Mouse (Mus musculus) midbrain, embryonic 11.5 days (tissue): ENCODE measurements around the gene Dynlt1b. TPM values are rescaled to one million over a fixed set of nuclear protein-coding genes. Genes with fewer than 3 reads are reported as not detected.
A peak's percentile ranks its signal among the peaks of the same experiment; 100 is the strongest.
"Not testable (repeated sequence)": the region's sequence is repeated elsewhere in the genome, so short reads cannot be mapped to it uniquely, and the experiment has no call there.

Experiments used
- ATAC-seq: fragments of 200-750 bp; cut with Nextera tagmentation; 2 replicates; pipeline ENCODE4 v1.8.0; 2017; ENCODE audit warnings: moderate TSS enrichment, moderate library complexity; ENCODE audit not compliant: low FRiP score
- DNase-seq: peaks from one replicate; pipeline ENCODE4 v3.0.0; 2015; ENCODE audit warnings: low spot score; ENCODE audit errors: missing footprints
- H3K27ac ChIP-seq: fragments of 300-500 bp; sonication (generic); 2 replicates; pipeline ENCODE4 v1.5.1; 2014; ENCODE audit warnings: low read depth, low read length
- H3K27me3 ChIP-seq: fragments of 300-500 bp; sonication (generic); 2 replicates; pipeline ENCODE4 v1.6.1; 2014; ENCODE audit warnings: mild to moderate bottlenecking, low read length, moderate library complexity, mixed read lengths; ENCODE audit not compliant: control insufficient read depth, insufficient read depth
- H3K36me3 ChIP-seq: fragments of 300-500 bp; sonication (generic); 2 replicates; pipeline ENCODE4 v1.6.1; 2014; ENCODE audit warnings: mild to moderate bottlenecking, low read length, moderate library complexity, mixed read lengths; ENCODE audit not compliant: control insufficient read depth, insufficient read depth
- H3K4me1 ChIP-seq: fragments of 300-500 bp; sonication (generic); 2 replicates; pipeline ENCODE4 v1.6.1; 2014; ENCODE audit warnings: low read length; ENCODE audit not compliant: control insufficient read depth, insufficient read depth
- H3K4me2 ChIP-seq: fragments of 300-500 bp; sonication (generic); 2 replicates; pipeline ENCODE4 v1.6.1; 2014; ENCODE audit warnings: mild to moderate bottlenecking, moderate library complexity
- H3K4me3 ChIP-seq: fragments of 300-500 bp; sonication (generic); 2 replicates; pipeline ENCODE4 v1.5.1; 2014; ENCODE audit warnings: low read depth, low read length
- H3K9ac ChIP-seq: fragments of 300-500 bp; sonication (generic); 2 replicates; pipeline ENCODE4 v1.6.1; 2014; ENCODE audit warnings: low read length
- H3K9me3 ChIP-seq: fragments of 300-500 bp; sonication (generic); 2 replicates; pipeline ENCODE4 v1.6.1; 2016; ENCODE audit warnings: low read length; ENCODE audit not compliant: control insufficient read depth
- WGBS: fragments of 180-500 bp; shearing (Covaris S2); extraction: QIAGEN DNeasy Blood & Tissue Kit; methylation state at CpG from one replicate; pipeline ENCODE4 v1.1.7; 2014; 5-methylcytosine and 5-hydroxymethylcytosine counted together
- polyA plus RNA-seq: library from polyadenylated mRNA; unstranded; fragments of >200 nt; fragmentation: Nextera tagmentation; extraction: Ambion mirVana; gene quantifications from 2 replicates; pipeline ENCODE4 v1.2.1, GENCODE M21; 2014

Dynlt1b gene
- polyA plus RNA-seq, 1 experiment from 2014 or later: 680 TPM

GRCm38 (mm10) chr17:6451205-6451604 lies 21.3 kb downstream of the Dynlt1b start:
- H3K36me3 ChIP-seq, H3K27me3 ChIP-seq, DNase-seq, H3K27ac ChIP-seq, H3K9ac ChIP-seq, ATAC-seq, H3K4me3 ChIP-seq, H3K4me2 ChIP-seq, H3K4me1 ChIP-seq, H3K9me3 ChIP-seq: not testable (repeated sequence)
- WGBS: 87% methylated on average over 2 of the region's 10 CpGs

- peak; percentile 80 for DNase-seq
- 91% methylated on average over 9 of the region's 11 CpGs for WGBS
- not testable (repeated sequence) for H3K4me1 ChIP-seq, H3K4me2 ChIP-seq, H3K36me3 ChIP-seq, H3K9me3 ChIP-seq, H3K27me3 ChIP-seq, H3K27ac ChIP-seq, ATAC-seq, H3K4me3 ChIP-seq, H3K9ac ChIP-seq
Measured at GRCm38 (mm10) chr17:6452689-6453088, 22.8 kb downstream of the Dynlt1b start.

- not testable (repeated sequence) for H3K4me3 ChIP-seq, H3K4me2 ChIP-seq, H3K27me3 ChIP-seq, H3K9me3 ChIP-seq, H3K9ac ChIP-seq, H3K36me3 ChIP-seq, H3K27ac ChIP-seq, H3K4me1 ChIP-seq, ATAC-seq
- peak; percentile 31 for DNase-seq
- 84% methylated on average over 2 of the region's 2 CpGs for WGBS
Measured at GRCm38 (mm10) chr17:6454703-6455102, 24.8 kb downstream of the Dynlt1b start.

GRCm38 (mm10) chr17:6455883-6456282 lies 26.0 kb downstream of the Dynlt1b start:
- H3K36me3 ChIP-seq, H3K4me2 ChIP-seq, H3K4me3 ChIP-seq, H3K4me1 ChIP-seq, H3K27me3 ChIP-seq, H3K9me3 ChIP-seq, ATAC-seq, H3K27ac ChIP-seq, H3K9ac ChIP-seq: not testable (repeated sequence)
- 95% methylated on average over 11 of the region's 12 CpGs for WGBS
- DNase-seq: peak; percentile 65

GRCm38 (mm10) chr17:6456614-6457402 lies 26.9 kb downstream of the Dynlt1b start:
- DNase-seq, H3K4me1 ChIP-seq, H3K27ac ChIP-seq, H3K36me3 ChIP-seq, ATAC-seq, H3K9me3 ChIP-seq, H3K27me3 ChIP-seq, H3K4me2 ChIP-seq, H3K9ac ChIP-seq, H3K4me3 ChIP-seq: not testable (repeated sequence)
- WGBS: 92% methylated on average over 13 of the region's 22 CpGs

- 98% methylated on average over 5 of the region's 5 CpGs for WGBS
- H3K36me3 ChIP-seq, ATAC-seq: not testable (repeated sequence)
Measured at GRCm38 (mm10) chr17:6461083-6461595, 31.2 kb downstream of the Dynlt1b start.

GRCm38 (mm10) chr17:6465735-6466134 lies 35.8 kb downstream of the Dynlt1b start:
- peak; percentile 71 for DNase-seq
- not testable (repeated sequence) for ATAC-seq, H3K27ac ChIP-seq, H3K4me2 ChIP-seq, H3K36me3 ChIP-seq, H3K9ac ChIP-seq, H3K9me3 ChIP-seq, H3K4me1 ChIP-seq, H3K4me3 ChIP-seq, H3K27me3 ChIP-seq
- WGBS: 84% methylated on average over 9 of the region's 9 CpGs

More at GRCm38 (mm10) chr17:6461083-6461595, 31.2 kb downstream of the Dynlt1b start:
- H3K4me2 ChIP-seq, H3K4me3 ChIP-seq, H3K27ac ChIP-seq, H3K9me3 ChIP-seq, H3K9ac ChIP-seq, H3K27me3 ChIP-seq, DNase-seq, H3K4me1 ChIP-seq: not testable (repeated sequence)

- H3K9ac ChIP-seq, H3K36me3 ChIP-seq, H3K27ac ChIP-seq, H3K4me2 ChIP-seq, H3K9me3 ChIP-seq, H3K4me3 ChIP-seq, H3K27me3 ChIP-seq, H3K4me1 ChIP-seq, ATAC-seq: not testable (repeated sequence)
- peak; percentile 83 for DNase-seq
- WGBS: 70% methylated on average over 16 of the region's 18 CpGs
Measured at GRCm38 (mm10) chr17:6467638-6468461, 37.9 kb downstream of the Dynlt1b start.

GRCm38 (mm10) chr17:6470031-6470430 lies 40.1 kb downstream of the Dynlt1b start:
- DNase-seq, H3K27ac ChIP-seq, H3K4me3 ChIP-seq, H3K27me3 ChIP-seq, H3K4me1 ChIP-seq, H3K36me3 ChIP-seq, H3K9me3 ChIP-seq, H3K9ac ChIP-seq, ATAC-seq, H3K4me2 ChIP-seq: not testable (repeated sequence)
- 68% methylated on average over 2 of the region's 3 CpGs for whole genome bisulfite sequencing
